Mouse (Mus musculus): Measurements from ENCODE around the gene Smarcal1. TPM values are rescaled to one million over a fixed set of nuclear protein-coding genes. Genes with fewer than 3 reads are reported as not detected.

The Smarcal1 gene
- total and polyA plus RNA-seq, 2 experiments from 2014 or later: 21.6 to 49.5 TPM

DNA sequence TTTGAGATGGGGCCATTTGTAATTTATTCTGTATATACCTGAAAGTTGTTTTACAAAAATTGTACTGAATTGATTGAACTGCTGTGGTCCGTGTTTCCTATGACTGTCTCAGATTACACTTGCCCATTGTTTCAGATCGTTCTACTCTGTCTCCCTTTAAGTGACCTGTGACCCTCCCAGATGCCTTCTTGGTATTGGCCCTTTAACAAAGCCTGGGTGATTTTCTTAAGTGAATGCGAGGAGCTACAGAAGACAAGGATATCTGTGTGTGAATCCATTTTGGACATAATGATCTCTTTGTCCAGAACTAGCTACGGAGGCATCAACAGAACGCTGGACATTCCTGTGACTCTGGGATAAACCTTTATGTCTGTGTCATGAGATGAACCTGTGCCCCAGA is 52.2 kb downstream of the Smarcal1 start:
- Histone ChIP-seq H3K27me3 (ENCODE audit: insufficient read depth, low read length) (no peaks in the 10 kb centered on the region), H3K4me1 (ENCODE audit: insufficient read depth, low read length) (no peaks in the 10 kb centered on the region), H3K27ac (ENCODE audit: low read depth, low read length) (no peak overlapping the region), H3K9ac (replicated peaks; ENCODE audit: low read length, poor library complexity, severe bottlenecking) (no peak overlapping the region), H3K4me2 (ENCODE audit: low read depth, low read length, poor library complexity, severe bottlenecking) (no peak overlapping the region), H3K9me3 (ENCODE audit: low read length) (no peaks in the 10 kb centered on the region), H3K4me3 (ENCODE audit: low read depth, low read length) (no peak overlapping the region), H3K36me3 (ENCODE audit: insufficient read depth, low read length) (peaks cover 34% of the 10 kb centered on the region)
- WGBS: 23% methylated on average over 5 of the region's 5 CpGs
- no peak for DNase-seq (ENCODE audit: low spot score)
- no peak for TF ChIP-seq CTCF (IDR thresholded peaks at IDR 0.05)
- ATAC-seq (ENCODE audit: low FRiP score): no peak

DNA sequence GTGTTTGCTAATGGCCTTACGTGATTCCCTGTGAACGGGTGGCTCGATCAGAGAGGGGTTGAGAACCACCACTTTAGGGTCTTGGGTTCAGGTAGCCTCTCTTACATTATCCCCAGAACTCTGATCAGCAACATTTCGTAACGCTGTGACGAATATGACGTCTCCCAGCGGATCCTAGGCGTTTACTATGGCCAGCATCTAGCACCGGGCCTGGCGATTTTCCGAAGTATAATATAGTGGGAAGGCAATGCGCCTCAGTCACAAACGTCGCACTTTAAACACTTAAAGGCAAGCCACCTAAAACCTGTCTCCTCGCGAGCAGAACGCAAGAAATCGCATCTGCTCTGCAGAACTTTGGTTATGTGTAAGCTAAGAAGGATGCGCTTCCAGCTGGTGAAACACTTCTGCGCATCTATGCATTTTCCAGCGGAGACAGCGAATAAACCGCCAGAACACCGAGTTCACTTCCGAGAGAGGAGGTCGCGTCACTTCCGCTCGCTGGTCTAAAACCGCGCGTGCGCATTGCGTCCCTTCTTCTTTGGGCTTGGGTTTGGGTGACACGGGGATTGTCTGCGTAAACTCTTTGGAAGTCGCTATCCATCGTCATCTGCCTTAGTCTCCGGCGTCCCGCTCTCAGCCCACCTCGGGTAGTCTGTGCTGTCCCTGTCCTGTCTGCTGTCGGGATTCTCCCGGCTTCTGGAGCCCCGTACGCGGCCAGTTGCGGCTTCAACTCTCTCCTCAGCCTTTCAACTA is 57.8 kb downstream of the Smarcal1 start:
- ATAC-seq (ENCODE audit: low FRiP score) (peak; percentile 80), DNase-seq (ENCODE audit: low spot score) (peak; percentile 91)
- Histone ChIP-seq H3K9me3 (ENCODE audit: low read length) (no peaks in the 10 kb centered on the region), H3K27me3 (ENCODE audit: insufficient read depth, low read length) (no peaks in the 10 kb centered on the region), H3K4me1 (ENCODE audit: insufficient read depth, low read length) (no peaks in the 10 kb centered on the region), H3K4me2 (ENCODE audit: low read depth, low read length, poor library complexity, severe bottlenecking) (peak overlapping the region; percentile 48), H3K4me3 (ENCODE audit: low read depth, low read length) (peak overlapping the region; percentile 23), H3K27ac (ENCODE audit: low read depth, low read length) (no peak overlapping the region), H3K9ac (replicated peaks; ENCODE audit: low read length, poor library complexity, severe bottlenecking) (no peak overlapping the region), H3K36me3 (ENCODE audit: insufficient read depth, low read length) (no peaks in the 10 kb centered on the region)
- no peak for TF ChIP-seq CTCF (IDR thresholded peaks at IDR 0.05)
- 41% methylated on average over 49 of the region's 49 CpGs for WGBS

- H3K4me3 ChIP-seq (ENCODE audit: low read depth, low read length): no peak overlapping the region
- H3K4me2 ChIP-seq (ENCODE audit: low read depth, low read length, poor library complexity, severe bottlenecking): no peak overlapping the region
- H3K36me3 ChIP-seq (ENCODE audit: insufficient read depth, low read length): no peaks in the 10 kb centered on the region
- ATAC-seq (ENCODE audit: low FRiP score) (no peak), DNase-seq (ENCODE audit: low spot score) (peak; percentile 9)
- WGBS: 43% methylated on average over 3 of the region's 3 CpGs
- no peak overlapping the region for H3K27ac ChIP-seq (ENCODE audit: low read depth, low read length)
- no peaks in the 10 kb centered on the region for H3K9me3 ChIP-seq (ENCODE audit: low read length)
- H3K4me1 ChIP-seq (ENCODE audit: insufficient read depth, low read length): no peaks in the 10 kb centered on the region
- H3K27me3 ChIP-seq (ENCODE audit: insufficient read depth, low read length): no peaks in the 10 kb centered on the region
- TF ChIP-seq CTCF (IDR thresholded peaks at IDR 0.05): no peak
- no peak overlapping the region for H3K9ac ChIP-seq (replicated peaks; ENCODE audit: low read length, poor library complexity, severe bottlenecking)
Observed at GRCm38 (mm10) chr1:72673070-72673469, 90.0 kb downstream of the Smarcal1 start.

Other genes starting within 250 kb of the Smarcal1 start
- gene March4, start 46.3 kb upstream of the Smarcal1 start, total RNA-seq (2014; rRNA removed): 35.0 and 36.4 TPM in 2 replicates
- gene March4, start 46.3 kb upstream of the Smarcal1 start, polyA plus RNA-seq (2015; fragmentation: Nextera tagmentation; extraction: Ambion mirVana): 6.3 and 8.0 TPM in 2 replicates
- gene Ankar, start 117.3 kb downstream of the Smarcal1 start, total RNA-seq (2014; rRNA removed): not detected in 2 replicates
- not detected in 2 replicates for gene Ankar, start 117.3 kb downstream of the Smarcal1 start, polyA plus RNA-seq (2015; fragmentation: Nextera tagmentation; extraction: Ambion mirVana)
- 487 and 626 TPM in 2 replicates for gene Rpl37a, start 128.0 kb downstream of the Smarcal1 start, total RNA-seq (2014; rRNA removed)
- gene Rpl37a, start 128.0 kb downstream of the Smarcal1 start, polyA plus RNA-seq (2015; fragmentation: Nextera tagmentation; extraction: Ambion mirVana): 1,038 and 1,114 TPM in 2 replicates
- 432 and 450 TPM in 2 replicates for gene Igfbp2, start 241.3 kb downstream of the Smarcal1 start, total RNA-seq (2014; rRNA removed)
- gene Igfbp2, start 241.3 kb downstream of the Smarcal1 start, polyA plus RNA-seq (2015; fragmentation: Nextera tagmentation; extraction: Ambion mirVana): 272 and 323 TPM in 2 replicates